Mouse (Mus musculus): Measurements from ENCODE around the gene Tagap. TPM values are rescaled to one million over a fixed set of nuclear protein-coding genes. Genes with fewer than 3 reads are reported as not detected.
"Not testable (repeated sequence)": the region's sequence is repeated elsewhere in the genome, so short reads cannot be mapped to it uniquely, and the experiment has no call there.

Tagap gene
- polyA plus RNA-seq, 1 experiment from 2014 or later: 1.1 TPM

DNA sequence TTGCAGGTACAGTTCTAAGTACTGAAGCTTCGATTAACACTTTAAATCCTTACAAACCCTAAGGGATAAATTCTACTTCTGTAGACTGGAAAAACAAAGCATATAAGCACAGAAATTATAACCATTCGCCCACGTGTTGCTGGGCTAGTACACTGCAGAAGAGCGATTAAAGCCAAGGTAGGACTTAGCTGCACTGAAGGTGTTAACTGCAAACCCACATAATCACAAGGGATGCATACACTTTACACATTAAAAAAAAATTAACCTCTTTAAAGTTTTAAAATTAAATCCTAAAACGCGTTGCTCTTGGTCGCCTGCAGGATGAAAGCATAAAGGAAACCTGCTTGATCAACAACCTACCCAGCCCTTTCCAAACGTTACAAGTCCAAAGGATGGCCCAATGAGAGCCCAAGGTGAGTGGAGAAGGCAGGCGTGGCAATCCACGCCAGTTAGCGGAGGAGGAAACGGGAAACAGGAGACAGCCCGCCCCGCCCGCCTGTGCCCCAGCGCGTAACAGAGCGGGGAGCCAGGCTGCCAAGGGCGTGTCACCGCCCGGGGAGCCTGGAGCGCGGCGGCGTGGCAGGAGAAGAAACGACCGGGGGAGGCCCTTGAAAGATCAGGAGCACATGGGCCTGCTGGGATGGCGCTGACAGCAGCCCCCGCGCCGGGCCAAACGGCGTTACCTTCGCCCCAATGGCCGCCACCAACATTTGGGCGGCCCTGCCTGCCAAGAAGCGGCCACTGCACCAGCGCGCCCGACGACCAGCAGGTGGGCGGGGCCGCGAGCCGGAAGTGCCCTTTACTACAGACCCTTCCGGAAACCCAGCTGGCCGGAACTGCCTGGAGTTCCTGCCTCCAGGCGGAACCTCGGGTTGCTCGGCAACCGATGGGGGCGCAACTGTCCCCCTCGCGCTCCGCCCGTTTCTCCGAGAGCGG lies 19.6 kb downstream of the Tagap start, which contains the start of gene Rsph3a:
TSS of gene Rsph3a (plus strand) at position 498 of the 936 bp plus-strand sequence.
- ATAC-seq (replicated peaks; ENCODE audit: extremely low read depth, insufficient read depth, low FRiP score): peak; percentile 98

DNA sequence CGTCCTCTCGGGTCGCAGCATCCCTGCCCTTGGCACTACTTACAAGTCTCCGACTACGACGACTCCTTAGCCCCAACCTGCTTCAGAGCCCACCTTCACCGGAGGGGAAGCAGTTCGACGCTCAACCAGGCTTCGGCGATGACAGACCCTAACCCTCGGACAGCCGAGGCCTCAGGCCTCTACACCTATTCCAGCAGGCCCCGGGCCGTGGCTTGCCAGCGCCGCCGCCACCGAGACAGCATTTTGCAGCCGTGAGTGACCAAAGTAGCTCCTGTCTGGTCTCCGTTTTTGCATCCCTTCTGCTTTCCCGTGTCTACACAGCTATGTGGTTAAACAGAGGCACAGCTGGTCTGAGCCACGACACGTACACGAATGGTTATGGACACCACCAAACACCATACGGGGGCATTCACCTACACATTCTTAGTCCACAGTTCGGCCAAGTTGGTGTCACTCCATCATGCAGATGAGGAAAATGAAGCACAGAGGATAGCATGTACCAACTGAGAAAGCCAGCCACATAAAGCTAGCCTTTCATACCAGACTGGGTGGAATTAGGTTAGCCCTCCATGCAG lies 20.3 kb downstream of the Tagap start:
- H3K4me1 ChIP-seq (ENCODE audit: control insufficient read depth, insufficient read depth, low read length); H3K36me3 ChIP-seq (ENCODE audit: control insufficient read depth, insufficient read depth); H3K9me3 ChIP-seq (replicated peaks; ENCODE audit: control insufficient read depth, low read length); H3K27me3 ChIP-seq (ENCODE audit: control insufficient read depth, insufficient read depth, low read length): not testable (repeated sequence)
- Histone ChIP-seq H3K9ac (ENCODE audit: low read length) (peak overlapping the region; percentile 80), H3K4me2 (ENCODE audit: low read depth, low read length) (peak overlapping the region; percentile 57), H3K27ac (ENCODE audit: low read length) (peak overlapping the region; percentile 51; the same call in 1 of the 2 replicates), H3K4me3 (ENCODE audit: low read length) (peak overlapping the region; percentile 61)
- whole genome bisulfite sequencing: 0% methylated on average over 19 of the region's 27 CpGs
- peak; percentile 12; the same call in 1 of the 2 replicates for ATAC-seq (replicated peaks; ENCODE audit: extremely low read depth, insufficient read depth, low FRiP score)

More for the DNA sequence above, 19.6 kb downstream of the Tagap start, which contains the start of gene Rsph3a:
- Histone ChIP-seq H3K4me2 (ENCODE audit: low read depth, low read length) (peak within 1 kb of the TSS; percentile 57), H3K9ac (ENCODE audit: low read length) (peak within 1 kb of the TSS; percentile 80), H3K4me3 (ENCODE audit: low read length) (peak within 1 kb of the TSS; percentile 61), H3K27ac (ENCODE audit: low read length) (peak within 1 kb of the TSS; percentile 94)
- WGBS: 2% methylated on average over 58 of the region's 58 CpGs
- not testable (repeated sequence) for H3K9me3 ChIP-seq (replicated peaks; ENCODE audit: control insufficient read depth, low read length); H3K4me1 ChIP-seq (ENCODE audit: control insufficient read depth, insufficient read depth, low read length); H3K36me3 ChIP-seq (ENCODE audit: control insufficient read depth, insufficient read depth); H3K27me3 ChIP-seq (ENCODE audit: control insufficient read depth, insufficient read depth, low read length)

DNA sequence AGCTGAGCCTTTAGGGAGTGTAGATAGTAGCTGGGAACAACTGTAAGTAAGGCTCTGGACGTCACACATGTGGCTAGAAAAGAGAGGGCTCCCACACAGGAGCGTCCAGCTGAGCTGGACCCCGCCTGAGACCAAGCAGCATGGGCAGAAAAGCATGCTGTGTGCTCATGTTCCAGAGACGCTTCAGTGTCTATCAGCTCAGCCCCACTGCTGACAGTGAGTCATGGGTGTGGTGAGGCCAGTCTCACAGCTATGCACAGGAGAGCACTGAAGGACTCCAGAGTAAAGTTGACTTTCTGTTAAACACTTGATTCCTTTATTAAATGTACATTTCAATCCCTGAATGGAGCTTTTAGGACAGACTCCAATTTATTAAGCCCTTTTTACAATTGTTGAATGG lies 25.5 kb downstream of the Tagap start:
- H3K4me2 ChIP-seq (ENCODE audit: low read depth, low read length); H3K4me3 ChIP-seq (ENCODE audit: low read length); H3K27ac ChIP-seq (ENCODE audit: low read length); H3K36me3 ChIP-seq (ENCODE audit: control insufficient read depth, insufficient read depth); H3K9ac ChIP-seq (ENCODE audit: low read length); H3K4me1 ChIP-seq (ENCODE audit: control insufficient read depth, insufficient read depth, low read length); ATAC-seq (replicated peaks; ENCODE audit: extremely low read depth, insufficient read depth, low FRiP score); H3K9me3 ChIP-seq (replicated peaks; ENCODE audit: control insufficient read depth, low read length); H3K27me3 ChIP-seq (ENCODE audit: control insufficient read depth, insufficient read depth, low read length): not testable (repeated sequence)
- WGBS: no CpG with 5 or more reads among the region's 4 CpGs

DNA sequence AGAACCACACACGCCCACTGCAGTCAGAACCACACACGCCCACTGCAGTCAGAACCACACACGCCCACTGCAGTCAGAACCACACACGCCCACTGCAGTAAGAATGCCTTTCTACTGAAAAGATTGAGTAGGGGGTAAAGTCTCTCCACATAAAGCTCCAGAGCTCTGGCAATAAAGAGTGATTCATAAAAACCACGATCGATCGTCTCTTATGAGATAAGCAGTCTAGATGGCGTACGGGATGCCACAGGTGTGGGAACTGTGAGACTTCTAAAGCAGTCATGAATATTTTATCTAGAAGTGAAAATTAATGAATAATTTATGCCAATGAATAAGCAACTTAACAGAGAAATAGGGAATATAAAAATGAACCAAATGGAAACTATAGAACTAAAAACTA lies 31.4 kb downstream of the Tagap start:
- not testable (repeated sequence) for H3K4me2 ChIP-seq (ENCODE audit: low read depth, low read length); H3K4me1 ChIP-seq (ENCODE audit: control insufficient read depth, insufficient read depth, low read length); H3K9ac ChIP-seq (ENCODE audit: low read length); H3K27ac ChIP-seq (ENCODE audit: low read length); H3K36me3 ChIP-seq (ENCODE audit: control insufficient read depth, insufficient read depth); ATAC-seq (replicated peaks; ENCODE audit: extremely low read depth, insufficient read depth, low FRiP score); H3K4me3 ChIP-seq (ENCODE audit: low read length); H3K9me3 ChIP-seq (replicated peaks; ENCODE audit: control insufficient read depth, low read length); H3K27me3 ChIP-seq (ENCODE audit: control insufficient read depth, insufficient read depth, low read length)
- 98% methylated on average over 7 of the region's 9 CpGs for WGBS

DNA sequence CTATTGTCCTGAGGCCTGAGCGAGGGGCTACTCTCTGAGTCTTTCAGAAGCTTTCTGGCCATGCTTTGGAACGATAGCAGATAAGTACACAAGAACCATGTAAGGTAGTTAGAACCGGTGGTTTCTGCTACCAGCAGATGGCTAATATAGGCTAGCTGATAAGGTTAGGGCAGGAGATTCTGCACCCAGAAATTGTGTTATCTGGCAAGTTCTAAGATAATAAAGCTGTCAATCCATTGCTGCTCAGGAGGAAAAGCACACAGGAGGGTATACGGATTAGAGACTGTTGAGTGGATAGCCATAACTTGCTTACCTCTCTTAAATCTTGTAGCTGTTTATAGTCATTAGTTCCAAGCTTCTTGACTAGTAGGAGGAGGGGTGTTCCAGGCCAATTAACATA lies 37.5 kb downstream of the Tagap start:
- 53% methylated on average over 4 of the region's 4 CpGs for WGBS
- not testable (repeated sequence) for H3K4me2 ChIP-seq (ENCODE audit: low read depth, low read length); H3K9me3 ChIP-seq (replicated peaks; ENCODE audit: control insufficient read depth, low read length); H3K27ac ChIP-seq (ENCODE audit: low read length); H3K4me3 ChIP-seq (ENCODE audit: low read length); H3K36me3 ChIP-seq (ENCODE audit: control insufficient read depth, insufficient read depth); H3K9ac ChIP-seq (ENCODE audit: low read length); H3K4me1 ChIP-seq (ENCODE audit: control insufficient read depth, insufficient read depth, low read length); ATAC-seq (replicated peaks; ENCODE audit: extremely low read depth, insufficient read depth, low FRiP score); H3K27me3 ChIP-seq (ENCODE audit: control insufficient read depth, insufficient read depth, low read length)

DNA sequence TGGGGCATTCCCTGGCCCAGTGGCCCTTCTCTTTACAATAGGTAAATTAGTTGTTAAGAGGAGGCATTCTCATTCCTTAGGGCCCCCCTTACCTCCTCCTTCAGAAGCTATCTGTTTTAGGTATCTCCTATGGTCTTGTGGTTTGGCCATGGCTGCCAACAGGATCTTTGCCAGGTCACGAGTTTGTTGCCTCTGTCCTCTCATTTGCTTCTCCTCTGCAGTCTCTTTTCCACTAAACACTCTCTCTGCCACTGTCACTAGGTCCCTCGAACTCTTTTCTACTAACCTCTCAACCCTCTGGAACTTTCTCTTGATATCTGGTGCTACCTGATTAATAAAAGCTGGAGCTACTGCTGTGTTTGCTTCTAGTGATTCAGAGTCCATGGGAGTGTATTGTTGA lies 38.6 kb downstream of the Tagap start:
- not testable (repeated sequence) for H3K9ac ChIP-seq (ENCODE audit: low read length); H3K9me3 ChIP-seq (replicated peaks; ENCODE audit: control insufficient read depth, low read length); H3K27me3 ChIP-seq (ENCODE audit: control insufficient read depth, insufficient read depth, low read length); H3K27ac ChIP-seq (ENCODE audit: low read length); H3K4me3 ChIP-seq (ENCODE audit: low read length); H3K36me3 ChIP-seq (ENCODE audit: control insufficient read depth, insufficient read depth); H3K4me1 ChIP-seq (ENCODE audit: control insufficient read depth, insufficient read depth, low read length); H3K4me2 ChIP-seq (ENCODE audit: low read depth, low read length); ATAC-seq (replicated peaks; ENCODE audit: extremely low read depth, insufficient read depth, low FRiP score)
- 81% methylated on average over 2 of the region's 2 CpGs for WGBS

DNA sequence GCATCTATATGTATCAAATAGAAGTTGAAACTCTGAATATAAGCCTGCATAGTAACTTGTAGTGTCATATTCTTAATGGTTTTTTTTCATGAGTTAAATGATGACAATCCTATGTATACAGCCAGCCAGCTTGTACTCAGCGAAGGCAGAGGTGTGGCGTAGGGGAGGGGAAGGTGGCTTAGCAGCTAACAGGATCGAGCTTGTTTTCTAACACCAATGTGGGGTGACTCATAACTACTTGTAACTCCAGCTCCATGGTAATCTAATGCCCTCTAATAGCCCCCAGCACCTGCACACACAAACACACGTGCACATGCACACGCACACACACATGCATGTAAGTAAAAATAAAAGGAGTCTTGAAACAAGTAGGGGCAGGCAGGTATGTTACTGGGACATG lies 42.7 kb downstream of the Tagap start:
- not testable (repeated sequence) for H3K27ac ChIP-seq (ENCODE audit: low read length); H3K27me3 ChIP-seq (ENCODE audit: control insufficient read depth, insufficient read depth, low read length); H3K9me3 ChIP-seq (replicated peaks; ENCODE audit: control insufficient read depth, low read length); ATAC-seq (replicated peaks; ENCODE audit: extremely low read depth, insufficient read depth, low FRiP score); H3K9ac ChIP-seq (ENCODE audit: low read length); H3K4me1 ChIP-seq (ENCODE audit: control insufficient read depth, insufficient read depth, low read length); H3K36me3 ChIP-seq (ENCODE audit: control insufficient read depth, insufficient read depth); H3K4me3 ChIP-seq (ENCODE audit: low read length); H3K4me2 ChIP-seq (ENCODE audit: low read depth, low read length)
- WGBS: 84% methylated on average over 3 of the region's 5 CpGs

DNA sequence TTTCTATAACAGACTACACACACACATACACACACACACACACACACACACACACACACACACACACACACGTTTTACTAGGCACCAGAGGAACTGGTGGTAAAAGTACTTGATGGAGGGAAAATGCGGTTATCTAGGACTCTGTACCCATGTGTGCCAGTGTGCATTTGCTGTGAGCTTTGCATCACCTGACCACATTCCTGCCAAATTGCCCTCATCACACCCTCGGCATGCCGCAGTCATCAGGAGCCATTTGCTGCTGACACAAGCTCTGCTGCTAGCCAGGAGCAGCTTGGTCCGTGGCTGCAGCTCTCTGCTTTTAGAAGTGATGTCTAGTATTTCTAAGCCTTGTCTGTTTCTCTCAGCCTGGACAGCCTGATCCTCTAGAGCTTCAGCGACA lies 44.0 kb downstream of the Tagap start:
- not testable (repeated sequence) for H3K9me3 ChIP-seq (replicated peaks; ENCODE audit: control insufficient read depth, low read length); H3K27me3 ChIP-seq (ENCODE audit: control insufficient read depth, insufficient read depth, low read length); H3K4me3 ChIP-seq (ENCODE audit: low read length); H3K27ac ChIP-seq (ENCODE audit: low read length); H3K9ac ChIP-seq (ENCODE audit: low read length); H3K4me1 ChIP-seq (ENCODE audit: control insufficient read depth, insufficient read depth, low read length); H3K36me3 ChIP-seq (ENCODE audit: control insufficient read depth, insufficient read depth); H3K4me2 ChIP-seq (ENCODE audit: low read depth, low read length)
- peak; percentile 65; the same call in 1 of the 2 replicates for ATAC-seq (replicated peaks; ENCODE audit: extremely low read depth, insufficient read depth, low FRiP score)
- 10% methylated on average over 1 of the region's 6 CpGs for WGBS

DNA sequence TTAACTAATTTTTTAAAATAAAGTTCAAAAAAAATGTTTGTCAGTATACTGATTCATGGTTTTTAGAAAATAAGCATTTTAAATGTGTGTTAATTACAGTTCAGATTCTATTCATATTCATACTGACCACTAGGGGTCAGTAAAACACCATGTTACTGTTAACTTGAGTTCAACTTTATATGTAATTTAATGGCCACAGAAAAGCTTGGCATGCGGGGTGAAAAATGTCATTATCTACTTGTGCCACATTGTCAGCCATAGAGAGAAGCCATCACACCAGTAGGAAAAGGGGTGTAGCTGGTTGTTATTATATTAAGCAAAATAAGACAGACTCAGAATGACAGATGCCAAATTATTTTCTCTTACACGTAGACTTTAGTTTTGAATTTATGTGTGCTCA lies 57.7 kb downstream of the Tagap start:
- not testable (repeated sequence) for ATAC-seq (replicated peaks; ENCODE audit: extremely low read depth, insufficient read depth, low FRiP score); H3K9me3 ChIP-seq (replicated peaks; ENCODE audit: control insufficient read depth, low read length); H3K4me3 ChIP-seq (ENCODE audit: low read length); H3K36me3 ChIP-seq (ENCODE audit: control insufficient read depth, insufficient read depth); H3K4me2 ChIP-seq (ENCODE audit: low read depth, low read length); H3K4me1 ChIP-seq (ENCODE audit: control insufficient read depth, insufficient read depth, low read length); H3K27ac ChIP-seq (ENCODE audit: low read length); H3K27me3 ChIP-seq (ENCODE audit: control insufficient read depth, insufficient read depth, low read length); H3K9ac ChIP-seq (ENCODE audit: low read length)
- WGBS: 80% methylated on average over 1 of the region's 2 CpGs

All from heart, embryonic 16.5 days (tissue).